Mouse (Mus musculus): ENCODE data around the gene Dach1. TPM values are rescaled to one million over a fixed set of nuclear protein-coding genes. Genes with fewer than 3 reads are reported as not detected.

Gene Dach1
- polyA plus RNA-seq, 1 experiment, result 0.52 TPM

GRCm38 (mm10) chr14:97855345-97855744 lies 314.2 kb downstream of the Dach1 start:
- Histone ChIP-seq H3K36me3 (ENCODE audit: control insufficient read depth, insufficient read depth, low read length, poor library complexity, severe bottlenecking) (no peaks in the 10 kb centered on the region), H3K9me3 (replicated peaks; ENCODE audit: control insufficient read depth, insufficient read depth, low read length, poor library complexity, severe bottlenecking) (no peaks in the 10 kb centered on the region), H3K9ac (ENCODE audit: low read depth, poor library complexity, severe bottlenecking) (no peak overlapping the region), H3K4me1 (ENCODE audit: control insufficient read depth, insufficient read depth, low read length) (no peaks in the 10 kb centered on the region), H3K27me3 (ENCODE audit: control insufficient read depth, insufficient read depth, low read length, poor library complexity, severe bottlenecking) (no peaks in the 10 kb centered on the region), H3K4me3 (ENCODE audit: low read depth, low read length) (no peak overlapping the region), H3K27ac (ENCODE audit: insufficient read depth, low read length) (no peak overlapping the region)
- TF ChIP-seq CTCF (IDR thresholded peaks at IDR 0.05; ENCODE audit: low read depth, low read length) (no peak), POLR2A (IDR thresholded peaks at IDR 0.05; ENCODE audit: insufficient read depth, low read length) (no peak), EP300 (IDR thresholded peaks at IDR 0.05; ENCODE audit: insufficient read depth, low read depth, low read length) (no peak)

- Histone ChIP-seq H3K27ac (ENCODE audit: insufficient read depth, low read length) (no peak overlapping the region), H3K27me3 (ENCODE audit: control insufficient read depth, insufficient read depth, low read length, poor library complexity, severe bottlenecking) (no peaks in the 10 kb centered on the region)
- TF ChIP-seq CTCF (IDR thresholded peaks at IDR 0.05; ENCODE audit: low read depth, low read length), result no peak
- no peak for TF ChIP-seq POLR2A (IDR thresholded peaks at IDR 0.05; ENCODE audit: insufficient read depth, low read length)
- TF ChIP-seq EP300 (IDR thresholded peaks at IDR 0.05; ENCODE audit: insufficient read depth, low read depth, low read length), result no peak
These were observed 319.1 kb downstream of the Dach1 start for GRCm38 (mm10) chr14:97850486-97850885.

DNA sequence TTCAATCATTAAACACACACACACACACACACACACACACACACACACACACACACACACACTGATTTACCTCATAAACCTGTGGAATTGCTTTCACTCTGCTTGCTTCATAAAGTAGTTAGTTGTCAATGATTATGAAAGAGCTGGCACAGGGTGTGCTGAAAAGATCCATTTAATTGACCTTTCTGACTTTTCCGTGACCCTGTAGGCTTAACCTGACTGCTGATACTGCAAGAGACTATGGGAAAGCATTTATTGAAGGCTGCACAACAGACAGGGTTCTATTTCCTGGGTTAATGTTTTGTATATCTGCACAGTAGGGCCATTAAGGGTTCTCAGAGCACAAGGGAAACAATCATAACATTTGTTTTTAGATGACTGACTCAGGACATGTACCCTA lies 321.9 kb downstream of the Dach1 start:
- Histone ChIP-seq H3K27me3 (ENCODE audit: control insufficient read depth, insufficient read depth, low read length, poor library complexity, severe bottlenecking) (no peaks in the 10 kb centered on the region), H3K9ac (ENCODE audit: low read depth, poor library complexity, severe bottlenecking) (no peak overlapping the region), H3K36me3 (ENCODE audit: control insufficient read depth, insufficient read depth, low read length, poor library complexity, severe bottlenecking) (no peaks in the 10 kb centered on the region), H3K4me3 (ENCODE audit: low read depth, low read length) (no peak overlapping the region), H3K27ac (ENCODE audit: insufficient read depth, low read length) (no peak overlapping the region), H3K9me3 (replicated peaks; ENCODE audit: control insufficient read depth, insufficient read depth, low read length, poor library complexity, severe bottlenecking) (no peaks in the 10 kb centered on the region), H3K4me1 (ENCODE audit: control insufficient read depth, insufficient read depth, low read length) (no peaks in the 10 kb centered on the region)
- TF ChIP-seq CTCF (IDR thresholded peaks at IDR 0.05; ENCODE audit: low read depth, low read length), result no peak
- TF ChIP-seq EP300 (IDR thresholded peaks at IDR 0.05; ENCODE audit: insufficient read depth, low read depth, low read length), result no peak
- TF ChIP-seq POLR2A (IDR thresholded peaks at IDR 0.05; ENCODE audit: insufficient read depth, low read length), result no peak

More at GRCm38 (mm10) chr14:97850486-97850885, 319.1 kb downstream of the Dach1 start:
- H3K4me1 ChIP-seq (ENCODE audit: control insufficient read depth, insufficient read depth, low read length), result no peaks in the 10 kb centered on the region
- no peak overlapping the region for H3K4me3 ChIP-seq (ENCODE audit: low read depth, low read length)
- H3K9ac ChIP-seq (ENCODE audit: low read depth, poor library complexity, severe bottlenecking), result no peak overlapping the region
- no peaks in the 10 kb centered on the region for H3K9me3 ChIP-seq (replicated peaks; ENCODE audit: control insufficient read depth, insufficient read depth, low read length, poor library complexity, severe bottlenecking)
- no peaks in the 10 kb centered on the region for H3K36me3 ChIP-seq (ENCODE audit: control insufficient read depth, insufficient read depth, low read length, poor library complexity, severe bottlenecking)

DNA sequence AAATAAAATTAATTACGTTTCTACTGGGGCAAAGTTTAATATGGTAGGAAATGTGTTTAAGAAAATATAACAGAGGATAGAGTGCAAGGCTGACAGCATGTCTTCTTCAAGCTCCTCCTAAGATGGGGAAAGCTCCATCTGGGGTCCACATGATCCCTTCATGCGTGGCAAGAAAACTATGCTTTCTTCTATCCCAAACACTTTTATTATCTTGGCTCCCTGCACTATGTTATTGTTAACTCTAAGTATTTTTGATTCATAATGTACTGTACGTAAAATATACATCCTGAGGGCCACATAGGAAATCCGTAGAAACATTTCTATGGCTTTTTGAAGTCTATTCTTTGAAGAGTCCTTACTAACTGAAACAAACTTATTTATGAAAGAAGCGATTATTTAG lies 330.3 kb downstream of the Dach1 start:
- no peaks in the 10 kb centered on the region for H3K9me3 ChIP-seq (replicated peaks; ENCODE audit: control insufficient read depth, insufficient read depth, low read length, poor library complexity, severe bottlenecking)
- no peak for TF ChIP-seq EP300 (IDR thresholded peaks at IDR 0.05; ENCODE audit: insufficient read depth, low read depth, low read length)
- no peak for TF ChIP-seq CTCF (IDR thresholded peaks at IDR 0.05; ENCODE audit: low read depth, low read length)
- TF ChIP-seq POLR2A (IDR thresholded peaks at IDR 0.05; ENCODE audit: insufficient read depth, low read length), result no peak

GRCm38 (mm10) chr14:97829865-97830264 lies 339.7 kb downstream of the Dach1 start:
- H3K9ac ChIP-seq (ENCODE audit: low read depth, poor library complexity, severe bottlenecking), result no peak overlapping the region
- no peaks in the 10 kb centered on the region for H3K27me3 ChIP-seq (ENCODE audit: control insufficient read depth, insufficient read depth, low read length, poor library complexity, severe bottlenecking)
- no peaks in the 10 kb centered on the region for H3K4me1 ChIP-seq (ENCODE audit: control insufficient read depth, insufficient read depth, low read length)
- H3K9me3 ChIP-seq (replicated peaks; ENCODE audit: control insufficient read depth, insufficient read depth, low read length, poor library complexity, severe bottlenecking), result no peaks in the 10 kb centered on the region
- no peak for TF ChIP-seq POLR2A (IDR thresholded peaks at IDR 0.05; ENCODE audit: insufficient read depth, low read length)
- H3K27ac ChIP-seq (ENCODE audit: insufficient read depth, low read length), result no peak overlapping the region
- no peaks in the 10 kb centered on the region for H3K36me3 ChIP-seq (ENCODE audit: control insufficient read depth, insufficient read depth, low read length, poor library complexity, severe bottlenecking)
- H3K4me3 ChIP-seq (ENCODE audit: low read depth, low read length), result no peak overlapping the region

More for the DNA sequence above, 330.3 kb downstream of the Dach1 start:
- H3K36me3 ChIP-seq (ENCODE audit: control insufficient read depth, insufficient read depth, low read length, poor library complexity, severe bottlenecking), result no peaks in the 10 kb centered on the region
- H3K4me1 ChIP-seq (ENCODE audit: control insufficient read depth, insufficient read depth, low read length), result no peaks in the 10 kb centered on the region
- H3K4me3 ChIP-seq (ENCODE audit: low read depth, low read length), result no peak overlapping the region
- H3K27ac ChIP-seq (ENCODE audit: insufficient read depth, low read length), result no peak overlapping the region
- H3K27me3 ChIP-seq (ENCODE audit: control insufficient read depth, insufficient read depth, low read length, poor library complexity, severe bottlenecking), result no peaks in the 10 kb centered on the region
- no peak overlapping the region for H3K9ac ChIP-seq (ENCODE audit: low read depth, poor library complexity, severe bottlenecking)

- Histone ChIP-seq H3K9me3 (replicated peaks; ENCODE audit: control insufficient read depth, insufficient read depth, low read length, poor library complexity, severe bottlenecking) (no peaks in the 10 kb centered on the region), H3K4me1 (ENCODE audit: control insufficient read depth, insufficient read depth, low read length) (no peaks in the 10 kb centered on the region), H3K36me3 (ENCODE audit: control insufficient read depth, insufficient read depth, low read length, poor library complexity, severe bottlenecking) (no peaks in the 10 kb centered on the region), H3K27ac (ENCODE audit: insufficient read depth, low read length) (no peak overlapping the region), H3K27me3 (ENCODE audit: control insufficient read depth, insufficient read depth, low read length, poor library complexity, severe bottlenecking) (no peaks in the 10 kb centered on the region), H3K4me3 (ENCODE audit: low read depth, low read length) (no peak overlapping the region), H3K9ac (ENCODE audit: low read depth, poor library complexity, severe bottlenecking) (no peak overlapping the region)
- no peak for TF ChIP-seq POLR2A (IDR thresholded peaks at IDR 0.05; ENCODE audit: insufficient read depth, low read length)
- TF ChIP-seq CTCF (IDR thresholded peaks at IDR 0.05; ENCODE audit: low read depth, low read length), result no peak
- no peak for TF ChIP-seq EP300 (IDR thresholded peaks at IDR 0.05; ENCODE audit: insufficient read depth, low read depth, low read length)
These were observed 354.9 kb downstream of the Dach1 start for GRCm38 (mm10) chr14:97814555-97815175.

All from ES-Bruce4 (cell line).